Mouse (Mus musculus): ENCODE results near the gene Chtop.

- no peak for TF ChIP-seq POLR2A (IDR thresholded peaks at IDR 0.05; ENCODE audit: control insufficient read depth in 1 of 2, insufficient read depth in 1 of 2, low read depth in 1 of 2, low read length in 2 of 2, poor library complexity in 1 of 2)
- no peak for TF ChIP-seq POLR2AphosphoS2 (IDR thresholded peaks at IDR 0.05; ENCODE audit: low read length)
- TF ChIP-seq EP300 (IDR thresholded peaks at IDR 0.05; ENCODE audit: low read depth in 1 of 2, low read length in 2 of 2), result no peak
- TF ChIP-seq CTCF (IDR thresholded peaks at IDR 0.05 in 2 of 3, conservative IDR thresholded peaks at IDR 0.05 in 1 of 3; ENCODE audit: control insufficient read depth in 1 of 3, insufficient read depth in 1 of 3, low read depth in 2 of 3, low read length in 3 of 3, poor library complexity in 1 of 3, severe bottlenecking in 1 of 3), result no peak
- no peak for TF ChIP-seq MAFK (IDR thresholded peaks at IDR 0.05; ENCODE audit: borderline replicate concordance, low read depth, low read length)
- TF ChIP-seq TBP (IDR thresholded peaks at IDR 0.05; ENCODE audit: low read depth, low read length), result no peak
- no peak for TF ChIP-seq CHD1 (IDR thresholded peaks at IDR 0.05; ENCODE audit: low read depth, low read length)
These were observed 41.1 kb upstream of the Chtop start for GRCm38 (mm10) chr3:90550421-90550790.

Data from MEL (cell line).